Mouse (Mus musculus): ENCODE data around the gene Pacsin1. TPM values are rescaled to one million over a fixed set of nuclear protein-coding genes. Genes with fewer than 3 reads are reported as not detected.
A peak's percentile ranks its signal among the peaks of the same experiment; 100 is the strongest.

Gene Pacsin1
- under 1 TPM in 1 of 2 experiments, not detected in 1; 0.33 TPM for total RNA-seq (2021)
- long read RNA-seq, experiment 1 = 0 reads
- long read RNA-seq, experiment 2 = 0 reads

DNA sequence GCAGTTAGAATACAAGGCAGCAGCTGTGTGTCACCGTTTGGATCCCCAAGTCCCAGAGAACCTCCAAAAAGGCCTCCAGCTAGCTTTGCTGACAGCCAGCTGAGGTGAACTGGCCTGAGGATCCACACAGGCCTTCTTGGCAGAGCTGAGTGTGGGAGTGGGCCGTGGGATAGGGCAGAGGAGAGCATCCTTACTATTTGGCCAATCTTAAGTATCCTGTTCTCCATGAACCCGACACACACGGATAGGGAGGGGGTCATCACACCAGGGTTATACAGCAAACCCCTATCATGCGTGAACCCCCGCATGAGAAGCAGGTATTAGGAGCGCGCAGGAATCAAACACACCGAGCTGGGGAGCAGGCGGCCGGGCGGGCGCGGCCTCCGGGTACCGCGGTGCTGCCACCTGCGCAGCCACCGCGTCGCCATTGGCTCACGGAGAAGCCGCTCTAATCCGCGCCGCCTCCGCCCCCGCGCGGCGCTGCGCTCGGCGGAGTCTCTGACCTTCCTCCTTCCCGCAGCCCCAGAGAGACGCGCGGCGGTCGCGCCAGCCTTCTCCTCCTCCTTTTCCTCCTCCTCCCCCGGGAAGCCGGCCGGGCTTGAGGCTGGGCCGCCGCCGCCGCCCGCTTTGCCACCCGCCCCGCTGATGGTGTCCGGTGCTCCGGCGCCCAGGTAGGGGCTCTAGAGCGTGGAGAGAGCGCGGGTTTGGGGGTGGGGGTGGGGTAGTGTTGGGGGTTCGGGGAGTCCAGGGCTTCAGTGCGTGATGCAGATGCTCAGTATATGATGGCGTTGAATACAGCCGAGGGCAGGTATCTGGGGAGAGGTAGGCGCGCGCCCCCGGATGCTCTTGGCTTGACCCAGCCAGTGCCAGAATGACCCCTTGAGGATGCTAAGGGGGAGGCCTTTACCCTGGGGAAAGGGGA lies at the start of gene Pacsin1:
Pacsin1 (plus strand) TSS at position 421 of the 922 bp plus-strand sequence.
- DNase-seq (ENCODE audit: low spot score) = no peak

DNA sequence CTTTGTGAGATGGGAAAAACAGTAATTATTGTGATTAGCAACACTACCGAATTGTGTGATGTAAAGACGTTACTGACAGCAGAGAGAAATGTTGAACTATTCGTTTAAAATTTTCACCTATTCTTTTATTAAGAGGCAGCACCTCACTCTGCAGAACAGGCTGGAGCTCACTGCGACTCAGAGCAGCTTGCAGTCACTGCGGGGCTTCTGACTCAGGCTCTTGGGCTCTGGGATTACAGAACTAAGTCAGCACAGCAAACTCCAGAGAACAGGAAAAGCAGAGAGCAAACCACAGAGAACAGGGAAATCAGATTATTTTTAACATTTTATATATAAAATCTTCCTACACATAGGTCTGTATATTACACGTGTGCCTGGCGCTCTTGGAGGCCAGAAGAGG lies 45.7 kb upstream of the Pacsin1 start:
- DNase-seq (ENCODE audit: low spot score) = no peak

DNA sequence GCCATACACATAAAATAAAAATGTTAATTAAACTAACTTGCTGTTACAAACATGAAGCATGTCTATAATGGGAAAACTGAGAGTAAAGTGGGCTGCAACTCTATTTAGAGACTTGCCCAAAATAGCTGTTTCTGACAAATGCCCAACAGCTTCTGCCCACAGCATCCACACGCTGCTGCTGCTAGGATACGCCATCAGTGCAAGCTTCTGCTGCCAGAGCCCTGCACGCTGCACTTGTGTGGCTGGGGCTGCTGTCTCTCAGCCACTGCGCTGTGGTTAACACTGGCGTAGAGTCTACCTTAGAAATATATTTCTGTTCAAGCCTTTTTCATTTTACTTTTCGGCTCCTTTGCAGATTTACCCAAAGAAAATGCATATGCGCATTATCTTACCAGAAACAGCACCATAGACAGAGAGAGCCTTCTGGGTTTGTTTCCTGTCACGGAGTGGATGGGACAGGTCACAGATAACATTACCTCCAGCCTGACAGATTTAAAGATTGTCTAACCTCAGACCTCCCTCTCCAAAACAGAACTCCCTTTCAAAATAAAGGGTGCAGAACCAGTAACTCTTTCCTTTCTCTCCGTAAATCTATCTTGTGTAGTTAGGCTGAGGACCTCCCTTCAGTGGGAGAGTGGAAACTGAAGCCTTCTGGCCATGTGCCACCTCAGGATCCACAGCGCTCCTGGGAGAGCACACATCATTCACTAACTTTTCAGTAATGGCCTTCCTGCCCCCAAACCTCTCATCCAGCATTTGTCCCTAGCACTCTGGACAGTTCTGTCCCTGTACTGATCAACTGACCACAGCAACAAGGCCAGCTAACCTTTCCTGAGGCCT lies 44.4 kb upstream of the Pacsin1 start:
- DNase-seq (ENCODE audit: low spot score) = no peak

DNA sequence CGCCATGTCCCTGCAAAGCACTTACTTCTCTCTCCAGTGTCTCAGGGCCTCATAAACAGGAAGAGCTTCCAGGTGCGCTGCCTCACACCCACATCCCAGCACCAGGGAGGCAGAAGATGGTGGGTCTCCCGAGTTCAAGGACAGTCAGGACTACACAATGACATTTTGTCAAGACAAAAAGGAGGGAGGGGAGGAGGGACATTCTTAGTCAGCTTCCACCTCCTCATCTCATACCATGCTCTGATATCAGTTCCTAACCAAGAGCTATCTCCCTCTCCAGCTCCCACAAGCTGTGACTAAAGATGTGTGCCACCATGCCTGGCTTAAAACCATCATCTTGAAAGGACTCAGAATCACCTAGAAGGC lies 43.8 kb upstream of the Pacsin1 start:
- DNase-seq (ENCODE audit: low spot score) = no peak

DNA sequence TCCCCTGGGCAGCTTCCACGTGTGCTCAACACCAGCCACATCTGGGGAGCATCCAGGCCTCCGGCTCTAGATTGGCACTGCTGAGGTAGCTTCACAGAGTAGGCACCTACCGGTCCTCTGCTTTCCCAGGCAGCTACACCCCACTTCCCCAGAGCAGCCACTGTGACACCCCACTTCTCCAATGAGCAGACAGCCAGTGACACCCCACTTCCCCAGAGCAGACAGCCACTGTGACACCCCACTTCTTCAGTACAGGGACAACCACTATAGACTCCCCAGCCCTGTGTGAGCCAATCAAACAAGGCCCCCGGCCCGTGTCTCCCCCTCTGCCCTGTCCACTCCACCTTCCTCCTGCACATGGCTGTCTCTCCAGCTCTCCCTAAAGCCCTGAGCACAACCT lies 43.3 kb upstream of the Pacsin1 start:
- DNase-seq (ENCODE audit: low spot score) = no peak

DNA sequence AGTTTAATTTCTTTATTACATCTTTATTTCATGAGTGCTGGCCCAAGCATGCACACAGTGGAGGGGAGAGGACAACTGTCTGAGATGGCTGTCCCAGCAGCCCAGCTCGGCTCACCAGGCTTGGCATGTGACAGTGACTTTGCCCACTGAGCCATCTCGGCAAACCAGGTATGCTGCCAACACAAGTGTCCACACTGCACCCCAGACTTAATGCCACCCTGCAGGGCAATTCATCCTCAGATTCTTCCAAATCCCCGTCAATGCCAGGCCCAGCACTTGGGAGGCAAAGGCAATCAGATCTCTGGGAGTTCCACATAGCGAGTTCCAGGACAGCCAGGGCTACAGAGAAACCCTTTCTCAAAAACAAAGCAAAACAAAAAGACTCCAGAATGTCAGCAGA lies 42.3 kb upstream of the Pacsin1 start:
- no peak for DNase-seq (ENCODE audit: low spot score)

DNA sequence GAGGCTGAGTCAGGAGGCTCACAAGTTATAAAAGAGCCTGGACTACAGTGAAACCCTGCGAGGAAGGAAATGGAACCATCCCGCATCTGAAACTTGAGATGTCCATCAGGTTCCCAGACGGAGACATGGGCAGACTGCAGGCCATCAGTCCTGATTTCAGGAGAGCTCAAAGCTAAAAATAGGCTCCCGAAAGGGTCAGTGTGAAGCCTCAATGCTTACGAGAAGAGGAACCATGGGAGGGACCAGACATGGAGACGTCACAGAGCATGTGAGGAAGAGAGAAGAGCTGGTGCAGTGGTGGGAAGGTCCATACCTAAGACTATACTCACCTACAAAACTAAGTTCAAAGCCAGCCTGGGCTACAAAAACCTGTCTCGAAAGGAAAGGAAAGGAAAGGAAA lies 39.9 kb upstream of the Pacsin1 start:
- DNase-seq (ENCODE audit: low spot score) = peak; percentile 66

DNA sequence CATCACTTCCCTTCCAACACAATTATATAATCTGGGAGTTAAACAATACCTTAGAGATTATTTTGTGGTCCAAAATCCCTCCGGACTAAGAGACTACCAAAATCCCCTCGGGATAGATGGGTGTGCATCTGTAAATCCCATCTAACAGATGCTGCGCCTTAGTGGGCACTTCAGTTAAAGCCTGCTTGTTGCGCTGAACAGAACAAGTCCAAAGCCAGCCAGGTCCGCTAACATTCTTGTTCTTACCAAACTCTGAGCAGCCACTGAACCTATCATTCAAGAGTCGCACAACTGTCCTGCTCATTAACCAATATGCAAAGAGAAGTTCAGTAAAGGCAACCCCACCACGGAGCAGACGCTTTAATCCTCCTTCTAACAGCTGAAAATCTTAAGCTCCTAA lies 34.1 kb upstream of the Pacsin1 start:
- DNase-seq (ENCODE audit: low spot score) = no peak

DNA sequence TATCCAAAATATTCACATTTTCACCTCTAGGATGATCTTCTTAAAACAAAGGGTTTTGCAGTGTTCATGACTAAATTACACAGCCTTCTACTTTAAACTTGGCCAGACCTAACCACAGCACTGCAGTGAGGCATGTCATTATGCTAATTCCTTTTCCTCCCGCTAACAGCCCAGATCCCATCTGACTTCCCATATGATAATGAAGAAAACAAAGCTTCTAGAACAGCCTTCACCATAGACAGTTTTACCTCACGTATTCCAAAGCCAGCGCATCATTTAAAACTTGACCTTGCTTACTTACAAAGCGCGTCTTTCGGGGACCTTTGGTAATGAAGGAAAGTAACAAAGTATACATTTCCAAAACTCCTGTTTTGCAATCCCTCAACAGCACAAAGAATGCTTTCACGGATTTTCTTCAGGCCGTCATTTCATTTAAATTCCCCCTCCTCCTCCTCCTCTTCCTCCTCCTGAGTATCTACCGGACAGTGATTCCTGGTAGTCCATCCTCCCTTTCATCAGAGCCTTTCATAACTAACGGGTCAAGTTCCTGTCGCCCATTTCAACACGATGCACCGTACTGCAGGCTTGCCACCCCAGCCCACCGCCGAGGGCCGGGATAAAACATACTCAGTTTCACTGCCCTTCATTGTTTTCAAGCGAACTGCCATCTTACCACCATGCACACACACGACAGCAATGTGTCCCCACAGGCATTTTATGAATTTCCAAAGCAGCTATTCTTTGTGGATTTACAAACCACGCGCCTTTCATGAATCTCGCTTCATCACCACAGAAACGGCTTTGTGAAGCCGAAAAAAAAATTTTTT lies 33.4 kb upstream of the Pacsin1 start:
- DNase-seq (ENCODE audit: low spot score) = peak; percentile 29

DNA sequence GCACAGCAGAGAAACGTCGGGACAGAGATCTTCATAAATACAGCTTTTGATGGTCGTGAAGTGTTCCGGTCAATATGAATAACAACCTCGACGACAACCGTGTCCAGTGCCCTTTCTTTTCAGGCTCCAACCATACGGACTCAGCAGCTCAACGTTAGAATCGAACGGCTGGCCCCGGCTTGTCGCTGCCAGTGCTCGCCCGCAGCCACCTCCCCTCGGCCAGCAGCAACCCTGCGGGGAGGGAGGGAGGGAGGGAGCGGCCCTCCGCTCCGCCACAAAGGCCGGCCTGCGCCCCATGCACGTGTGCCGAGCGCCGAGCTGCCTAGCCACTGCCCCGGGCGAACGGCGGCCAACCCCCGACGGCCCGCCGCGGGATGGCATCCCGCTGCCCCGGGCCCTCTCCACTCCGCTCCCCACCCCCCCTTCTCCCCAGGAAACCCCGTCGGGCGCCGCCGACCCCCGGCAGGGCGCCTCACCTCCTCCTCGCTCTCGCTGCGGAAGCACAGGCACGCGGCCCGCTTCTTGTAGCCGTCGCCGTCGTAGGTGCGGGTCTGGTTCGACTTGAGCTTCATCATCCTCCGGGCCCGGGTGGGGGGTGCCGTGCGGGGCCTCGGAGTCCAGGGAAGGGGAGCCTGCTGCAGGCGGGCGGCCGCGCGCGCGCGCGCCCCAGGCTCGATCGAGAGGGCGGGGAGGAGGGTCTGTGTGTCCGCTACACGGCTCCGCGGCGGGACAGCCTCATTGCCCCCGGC lies 32.5 kb upstream of the Pacsin1 start:
- peak; percentile 28 for DNase-seq (ENCODE audit: low spot score)

DNA sequence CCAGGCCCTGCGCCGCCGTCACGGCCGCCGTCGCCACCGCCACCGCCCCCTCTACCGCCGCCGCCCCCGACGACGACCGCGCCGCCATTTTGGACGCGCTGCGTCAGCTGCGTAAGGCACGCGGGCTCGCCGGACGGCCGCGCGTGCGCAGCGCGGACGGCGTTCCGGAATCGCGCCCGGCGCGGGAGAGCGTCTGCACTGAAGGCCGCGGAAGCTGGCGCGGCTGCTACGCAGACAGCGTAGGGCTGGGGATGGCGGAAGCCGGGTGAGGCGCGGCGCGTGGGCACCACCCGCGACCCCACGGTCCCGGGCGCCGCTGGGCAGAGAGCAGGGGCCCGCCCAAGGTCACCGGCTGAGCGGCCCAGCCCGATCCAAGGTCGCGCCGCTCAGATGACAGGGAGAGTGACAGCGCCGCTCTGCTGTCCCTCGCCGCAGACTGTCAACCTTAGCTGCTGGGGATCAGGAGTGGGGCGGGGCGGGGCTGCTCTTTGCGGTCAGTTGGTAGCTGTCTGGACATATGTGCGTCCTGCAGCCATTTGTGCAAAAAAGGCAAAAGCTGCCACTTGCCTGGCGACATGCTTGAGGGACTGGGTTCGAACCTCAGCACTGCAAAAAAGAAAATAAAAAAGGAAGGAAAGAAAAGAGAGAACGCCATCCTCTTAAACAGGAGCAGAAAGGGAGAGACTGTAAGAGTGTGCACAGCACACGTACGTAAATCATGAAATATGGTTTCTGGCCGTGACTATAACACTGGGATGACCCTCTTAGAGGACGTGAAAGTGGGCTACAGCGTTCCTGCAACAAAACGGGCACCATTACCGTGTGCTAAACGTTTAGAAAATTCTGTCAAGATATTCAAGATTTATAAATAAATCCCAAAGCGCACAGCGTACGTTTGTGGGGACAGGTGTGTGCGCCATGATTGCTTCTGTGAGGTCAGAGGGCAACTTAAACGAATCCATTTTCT lies 31.7 kb upstream of the Pacsin1 start, which contains the start of gene Nudt3:
Nudt3 (minus strand) TSS at position 136 of the 967 bp plus-strand sequence.
- peak; percentile 87 for DNase-seq (ENCODE audit: low spot score)

DNA sequence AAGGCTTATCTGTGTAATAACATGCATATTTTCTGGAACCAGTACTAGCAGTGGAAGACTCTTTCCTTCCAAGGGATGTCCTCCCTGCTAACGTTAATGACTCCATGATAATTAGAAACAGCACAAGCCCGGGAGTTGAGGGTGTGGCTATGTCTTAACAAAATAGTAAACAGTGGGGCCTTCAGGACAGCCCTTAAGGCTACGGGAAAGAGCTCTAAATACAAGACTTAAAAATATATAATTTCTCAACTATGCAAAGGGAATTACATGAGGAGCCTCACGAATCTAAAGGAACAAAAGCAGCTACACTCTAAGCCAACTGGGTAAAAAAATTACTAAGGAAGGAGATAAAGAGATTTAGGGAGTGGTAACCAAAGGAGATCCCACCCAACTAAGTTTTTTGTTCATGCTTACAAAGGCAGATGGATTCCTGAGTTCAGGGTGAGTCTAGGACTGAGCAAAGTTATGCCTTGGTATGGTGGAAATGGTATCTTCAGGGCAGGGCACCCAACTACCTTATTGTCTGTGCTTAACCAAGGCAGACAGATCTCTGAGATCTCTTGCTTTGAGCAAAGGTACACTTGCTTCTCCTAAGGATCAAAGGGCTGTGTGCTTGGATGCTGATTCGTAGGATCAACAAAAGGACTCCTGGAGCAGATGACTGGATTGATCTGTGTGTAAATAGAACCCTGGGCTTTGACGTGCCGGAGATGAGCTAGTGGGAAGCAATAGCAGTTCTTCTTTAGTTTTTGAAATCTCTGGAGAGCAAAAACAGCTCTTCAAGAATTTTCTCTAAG lies 29.7 kb upstream of the Pacsin1 start:
- DNase-seq (ENCODE audit: low spot score) = no peak

DNA sequence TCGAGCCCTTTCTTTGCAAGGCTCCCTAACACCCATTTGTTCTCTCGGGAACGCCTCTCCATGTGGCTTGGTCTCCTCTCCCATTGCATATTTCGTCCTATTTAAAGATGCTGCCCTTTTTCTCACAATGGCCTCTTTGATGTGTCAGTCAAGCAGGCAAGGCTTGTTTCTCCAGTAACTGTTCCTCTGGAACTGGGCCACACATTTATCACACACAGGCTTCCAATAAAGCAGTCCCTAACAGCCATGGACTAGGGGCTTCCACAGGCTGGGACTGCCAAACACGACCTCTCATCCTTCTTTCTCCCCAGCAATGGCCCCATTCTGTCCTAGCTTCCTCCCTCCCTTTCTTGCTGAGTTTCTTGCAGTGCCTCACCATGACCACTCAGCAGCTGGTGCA lies 28.6 kb upstream of the Pacsin1 start:
- no peak for DNase-seq (ENCODE audit: low spot score)

DNA sequence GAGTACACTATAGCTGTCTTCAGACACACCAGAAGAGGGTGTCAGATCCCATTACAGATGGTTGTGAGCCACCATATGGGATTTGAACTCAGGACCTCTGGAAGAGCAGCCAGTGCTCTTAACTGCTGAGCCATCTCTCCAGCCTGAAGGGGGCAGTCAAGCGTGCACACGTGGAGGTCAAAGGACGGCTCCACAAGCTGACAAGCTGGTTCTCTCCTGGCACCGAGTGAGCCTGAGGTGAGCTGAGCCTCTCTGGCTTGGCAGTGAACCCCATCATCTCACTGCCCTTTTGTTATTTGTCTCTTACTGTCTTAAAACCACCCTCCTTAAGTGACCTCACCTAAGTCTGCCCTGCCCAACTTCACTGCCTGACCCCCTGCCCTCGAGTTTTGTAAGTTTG lies 27.9 kb upstream of the Pacsin1 start:
- no peak for DNase-seq (ENCODE audit: low spot score)

DNA sequence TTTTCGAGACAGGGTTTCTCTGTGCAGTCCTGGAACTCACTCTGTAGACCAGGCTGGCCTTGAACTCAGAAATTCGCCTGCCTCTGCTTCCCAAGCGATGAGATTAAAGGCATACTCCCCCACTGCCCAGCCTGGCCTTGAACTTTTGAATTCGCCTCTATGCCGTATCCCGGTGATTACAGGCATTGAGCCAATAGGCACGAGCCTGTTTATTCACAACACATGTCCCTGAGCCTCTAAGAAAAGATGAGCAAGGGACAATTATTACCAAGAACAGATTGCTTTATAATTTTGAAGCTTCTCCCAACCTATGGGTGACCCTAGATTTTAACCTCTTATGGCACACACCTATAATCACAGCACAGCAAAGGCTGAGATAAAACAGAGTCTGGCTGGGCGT lies 26.9 kb upstream of the Pacsin1 start:
- no peak for DNase-seq (ENCODE audit: low spot score)

DNA sequence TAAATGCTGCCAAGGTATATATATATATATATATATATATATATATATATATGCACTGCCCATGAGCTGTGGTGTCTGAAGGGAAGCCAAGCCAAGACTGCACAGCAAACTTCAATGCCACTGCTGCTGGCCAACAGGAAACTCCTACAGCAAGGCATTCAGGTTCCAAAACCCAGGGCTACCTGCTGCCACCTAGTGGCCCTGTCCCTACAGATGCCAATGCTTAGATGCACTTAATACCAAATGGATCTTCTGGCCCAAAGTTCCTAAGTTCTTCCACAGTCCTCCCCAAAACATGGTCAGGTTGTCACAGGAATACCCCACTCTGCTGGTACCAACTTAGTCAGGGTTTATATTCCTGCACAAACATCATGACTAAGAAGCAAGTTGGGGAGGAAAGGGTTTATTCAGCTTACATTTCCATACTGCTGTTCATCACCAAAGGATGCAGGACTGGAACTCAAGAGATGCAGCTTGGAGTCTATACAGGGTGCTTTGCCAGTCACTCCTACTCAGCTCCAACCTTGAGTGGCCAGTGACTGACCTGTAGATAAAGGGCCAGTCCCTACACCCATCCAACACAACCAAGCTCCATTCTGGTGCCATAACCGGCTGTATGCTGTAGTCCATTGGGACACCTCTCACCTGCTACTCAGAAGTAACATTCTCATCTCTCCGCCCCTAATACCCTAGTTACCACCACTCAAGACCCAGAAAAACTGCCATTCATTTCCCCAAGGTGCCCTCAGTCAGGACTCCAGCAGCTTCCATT lies 25.9 kb upstream of the Pacsin1 start:
- peak; percentile 83 for DNase-seq (ENCODE audit: low spot score)

DNA sequence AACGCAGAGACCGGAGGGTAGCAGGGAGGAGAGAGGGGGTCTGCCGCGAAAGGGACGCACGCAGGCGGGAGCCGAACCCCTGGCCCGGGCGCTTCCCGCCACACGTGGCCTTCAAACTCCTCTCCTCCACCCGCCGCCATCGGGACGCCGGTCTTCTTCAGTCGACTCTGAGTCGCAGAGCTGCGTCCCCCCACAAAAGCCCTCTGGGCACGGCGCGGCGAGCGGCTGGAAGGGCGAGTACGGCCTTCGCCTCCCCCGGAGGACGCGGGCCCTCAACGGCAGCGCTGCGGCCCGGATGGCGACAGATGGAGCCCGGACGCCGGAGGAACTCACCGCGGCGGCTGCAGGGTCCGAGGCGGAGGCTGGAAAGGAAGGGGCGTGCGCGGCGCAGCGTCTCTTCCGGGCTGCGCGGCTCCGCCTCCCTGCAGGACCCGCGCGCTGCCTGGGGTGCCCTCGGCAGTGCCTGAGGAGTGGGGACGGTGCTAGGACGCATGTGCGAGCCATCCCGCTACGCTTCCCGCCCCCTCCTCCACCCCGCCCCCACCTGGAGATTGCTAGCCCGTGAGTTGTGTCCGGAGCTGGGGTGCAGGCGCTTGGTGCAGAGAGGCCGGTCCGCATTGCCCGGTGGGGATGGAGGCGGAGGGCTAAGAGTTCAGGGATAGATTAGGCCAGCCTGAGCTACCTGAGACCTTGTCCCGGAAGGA lies 20.3 kb upstream of the Pacsin1 start, which contains the start of gene RPS10-NUDT3:
RPS10-NUDT3 (minus strand) TSS at position 352 of the 704 bp plus-strand sequence.
- peak; percentile 88 for DNase-seq (ENCODE audit: low spot score)

Data from gastrocnemius, adult 18-20 months (tissue).